Mouse (Mus musculus) liver, postnatal 0 days (tissue): ENCODE results near the gene Rhof. TPM values are rescaled to one million over a fixed set of nuclear protein-coding genes. Genes with fewer than 3 reads are reported as not detected.

Experiments
- ATAC-seq: fragments of 200-750 bp; cut with Nextera tagmentation; 2 replicates; pipeline ENCODE4 v1.8.0; 2017; ENCODE audit warnings: mild to moderate bottlenecking, moderate library complexity
- DNase-seq: peaks from one replicate; pipeline ENCODE4 v3.0.0-alpha.2; 2016
- H3K27ac ChIP-seq: fragments of 300-500 bp; sonication (generic); 2 replicates; pipeline ENCODE4 v1.5.1; 2014; ENCODE audit warnings: antibody characterized with exemption, moderate library complexity, mild to moderate bottlenecking, low read depth
- H3K27me3 ChIP-seq: fragments of 300-500 bp; sonication (generic); 2 replicates; pipeline ENCODE4 v1.6.1; 2014; ENCODE audit warnings: low read length, control low read depth, mixed read lengths; ENCODE audit not compliant: insufficient read depth
- H3K36me3 ChIP-seq: fragments of 300-500 bp; sonication (generic); replicated peaks from 2 replicates; pipeline ENCODE4 v1.6.1; 2014; ENCODE audit warnings: mild to moderate bottlenecking, control low read depth, low read length, moderate library complexity, mixed read lengths; ENCODE audit not compliant: insufficient read depth
- H3K4me1 ChIP-seq: fragments of 300-500 bp; sonication (generic); 2 replicates; pipeline ENCODE4 v1.6.1; 2014; ENCODE audit warnings: antibody characterized with exemption, mild to moderate bottlenecking, control low read depth; ENCODE audit not compliant: insufficient read depth
- H3K4me2 ChIP-seq: fragments of 300-500 bp; sonication (generic); 2 replicates; pipeline ENCODE4 v1.6.1; 2014; ENCODE audit warnings: low read depth, mild to moderate bottlenecking, low read length, moderate library complexity, mixed read lengths
- H3K4me3 ChIP-seq: fragments of 300-500 bp; sonication (generic); 2 replicates; pipeline ENCODE4 v1.5.1; 2014; ENCODE audit warnings: low read depth, low read length
- H3K9ac ChIP-seq: fragments of 300-500 bp; sonication (generic); replicated peaks from 2 replicates; pipeline ENCODE4 v1.6.1; 2014; ENCODE audit warnings: mild to moderate bottlenecking, moderate library complexity
- H3K9me3 ChIP-seq: fragments of 300-500 bp; sonication (generic); 2 replicates; pipeline ENCODE4 v1.6.1; 2016; ENCODE audit warnings: mild to moderate bottlenecking, control low read depth, low read length, mixed read lengths
- CTCF ChIP-seq: sonication (generic); IDR thresholded peaks from 2 replicates; pipeline ENCODE4 v1.5.1; 2016; ENCODE audit warnings: antibody characterized with exemption, low read depth
- EP300 ChIP-seq: IDR thresholded peaks from 2 replicates; pipeline ENCODE4 v1.6.1; 2016; ENCODE audit warnings: antibody characterized with exemption, low read depth, mild to moderate bottlenecking
- WGBS: fragments of 180-500 bp; shearing (Covaris S2); extraction: QIAGEN DNeasy Blood & Tissue Kit; methylation state at CpG from one replicate; pipeline ENCODE4 v1.1.7; 2014; ENCODE audit not compliant: insufficient replicate concordance; 5-methylcytosine and 5-hydroxymethylcytosine counted together
- polyA plus RNA-seq: library from polyadenylated mRNA; unstranded; fragments of >200 nt; fragmentation: Nextera tagmentation; extraction: Ambion mirVana; gene quantifications from 2 replicates; pipeline ENCODE4 v1.2.1, GENCODE M21; 2015

Gene Rhof
- 2.1 and 2.4 TPM in 2 replicates for polyA plus RNA-seq

GRCm38 (mm10) chr5:123132308-123133071, at the start of gene Rhof:
Gene Rhof, minus strand, starts transcription at chr5:123132692.
- peak within 1 kb of the TSS; percentile 84 for H3K4me2 ChIP-seq
- H3K27ac ChIP-seq, result peak within 1 kb of the TSS; percentile 7; the same call in 1 of the 2 replicates

GRCm38 (mm10) chr5:123181536-123181935, 49.0 kb upstream of the Rhof start:
- peak overlapping the region; percentile 63 for H3K9ac ChIP-seq
- H3K36me3 ChIP-seq, result peaks cover 8% of the 10 kb centered on the region
- ATAC-seq (peak; percentile 88), DNase-seq (peak; percentile 76)
- peak overlapping the region; percentile 92 for H3K27ac ChIP-seq
- 56% methylated on average over 6 of the region's 6 CpGs for WGBS
- no peaks in the 10 kb centered on the region for H3K9me3 ChIP-seq
- H3K4me2 ChIP-seq, result peak overlapping the region; percentile 59
- peaks cover 6% of the 10 kb centered on the region for H3K4me1 ChIP-seq
- TF ChIP-seq CTCF (no peak), EP300 (peak; percentile 86)
- no peaks in the 10 kb centered on the region for H3K27me3 ChIP-seq
- H3K4me3 ChIP-seq, result peak overlapping the region; percentile 32

More at GRCm38 (mm10) chr5:123132308-123133071, at the start of gene Rhof:
- peak within 1 kb of the TSS; percentile 52 for H3K4me3 ChIP-seq
- no peaks in the 10 kb centered on the region for H3K27me3 ChIP-seq
- ATAC-seq (peak; percentile 72), DNase-seq (peak; percentile 92)
- TF ChIP-seq EP300 (no peak), CTCF (peak; percentile 99)
- no peaks in the 10 kb centered on the region for H3K9me3 ChIP-seq
- peak within 1 kb of the TSS; percentile 55 for H3K9ac ChIP-seq
- WGBS, result 2% methylated on average over 44 of the region's 44 CpGs
- peaks cover 63% of the 10 kb centered on the region for H3K4me1 ChIP-seq
- peaks cover 14% of the 10 kb centered on the region for H3K36me3 ChIP-seq

- ATAC-seq (no peak), DNase-seq (no peak)
- peak overlapping the region; percentile 63 for H3K9ac ChIP-seq
- H3K4me1 ChIP-seq, result no peaks in the 10 kb centered on the region; the same call in 1 of the 2 replicates
- TF ChIP-seq EP300 (no peak), CTCF (no peak)
- H3K9me3 ChIP-seq, result no peaks in the 10 kb centered on the region
- H3K27ac ChIP-seq, result 0 out of 2 replicates have a peak overlapping the region, but pooled peaks have one; percentile 92
- peak overlapping the region; percentile 59 for H3K4me2 ChIP-seq
- H3K4me3 ChIP-seq, result no peak overlapping the region
- no peaks in the 10 kb centered on the region for H3K27me3 ChIP-seq
- peaks cover 12% of the 10 kb centered on the region for H3K36me3 ChIP-seq
- 87% methylated on average over 15 of the region's 15 CpGs for WGBS
Measured at GRCm38 (mm10) chr5:123180390-123180789, 47.9 kb upstream of the Rhof start.

GRCm38 (mm10) chr5:123178792-123179191, 46.3 kb upstream of the Rhof start:
- Histone ChIP-seq H3K4me3 (no peak overlapping the region), H3K36me3 (peaks cover 24% of the 10 kb centered on the region), H3K4me1 (peaks cover 2% of the 10 kb centered on the region; the same call in 1 of the 2 replicates), H3K9me3 (no peaks in the 10 kb centered on the region), H3K4me2 (peak overlapping the region; percentile 33), H3K27me3 (no peaks in the 10 kb centered on the region), H3K9ac (no peak overlapping the region), H3K27ac (no peak overlapping the region)
- TF ChIP-seq CTCF (no peak), EP300 (no peak)
- ATAC-seq, result no peak
- WGBS, result 84% methylated on average over 5 of the region's 5 CpGs
- no peak for DNase-seq

- peaks cover 6% of the 10 kb centered on the region for H3K4me1 ChIP-seq
- no peaks in the 10 kb centered on the region for H3K27me3 ChIP-seq
- H3K36me3 ChIP-seq, result peaks cover 19% of the 10 kb centered on the region
- peak overlapping the region; percentile 22 for H3K9ac ChIP-seq
- peak; percentile 91 for DNase-seq
- H3K4me2 ChIP-seq, result peak overlapping the region; percentile 61
- 0 out of 2 replicates have a peak overlapping the region, but pooled peaks have one; percentile 11 for H3K4me3 ChIP-seq
- 27% methylated on average over 22 of the region's 22 CpGs for WGBS
- TF ChIP-seq CTCF (peak; percentile 99), EP300 (no peak)
- H3K27ac ChIP-seq, result peak overlapping the region; percentile 55
- peak; percentile 84 for ATAC-seq
- H3K9me3 ChIP-seq, result no peaks in the 10 kb centered on the region
Measured at GRCm38 (mm10) chr5:123171646-123172350, 39.3 kb upstream of the Rhof start.

GRCm38 (mm10) chr5:123170365-123170764, 37.9 kb upstream of the Rhof start:
- Histone ChIP-seq H3K4me1 (peaks cover 6% of the 10 kb centered on the region), H3K27ac (no peak overlapping the region; the same call in 1 of the 2 replicates), H3K36me3 (peaks cover 28% of the 10 kb centered on the region), H3K4me3 (no peak overlapping the region), H3K4me2 (no peak overlapping the region), H3K9me3 (no peaks in the 10 kb centered on the region), H3K9ac (no peak overlapping the region), H3K27me3 (no peaks in the 10 kb centered on the region)
- ATAC-seq, result no peak
- no peak for TF ChIP-seq EP300
- TF ChIP-seq CTCF, result no peak
- 85% methylated on average over 9 of the region's 9 CpGs for WGBS
- no peak for DNase-seq
